Mouse (Mus musculus): Measurements from ENCODE around the gene Prrx2. TPM values are rescaled to one million over a fixed set of nuclear protein-coding genes. Genes with fewer than 3 reads are reported as not detected.

The Prrx2 gene
- polyA plus RNA-seq, 1 experiment from 2014 or later = not detected

- Histone ChIP-seq H3K4me3 (replicated peaks) (no peak overlapping the region), H3K9ac (no peak overlapping the region), H3K9me3 (replicated peaks) (no peaks in the 10 kb centered on the region), H3K4me2 (no peak overlapping the region), H3K36me3 (replicated peaks) (peaks cover 72% of the 10 kb centered on the region), H3K4me1 (replicated peaks) (peaks cover 32% of the 10 kb centered on the region), H3K27me3 (no peaks in the 10 kb centered on the region), H3K27ac (replicated peaks) (no peak overlapping the region)
- ATAC-seq (ENCODE audit: insufficient read depth) = no peak
- WGBS (ENCODE audit: insufficient replicate concordance) = 80% methylated on average over 13 of the region's 13 CpGs
These were observed 11.2 kb upstream of the Prrx2 start for GRCm38 (mm10) chr2:30823385-30824153.

GRCm38 (mm10) chr2:30826825-30827748 is 7.7 kb upstream of the Prrx2 start:
- Histone ChIP-seq H3K9ac (peak overlapping the region; percentile 92), H3K4me1 (replicated peaks) (peaks cover 42% of the 10 kb centered on the region), H3K36me3 (replicated peaks) (peaks cover 48% of the 10 kb centered on the region), H3K4me3 (replicated peaks) (peak overlapping the region; percentile 93), H3K4me2 (peak overlapping the region; percentile 72), H3K27ac (replicated peaks) (peak overlapping the region; percentile 92), H3K27me3 (no peaks in the 10 kb centered on the region), H3K9me3 (replicated peaks) (no peaks in the 10 kb centered on the region)
- peak; percentile 77 for ATAC-seq (ENCODE audit: insufficient read depth)
- WGBS (ENCODE audit: insufficient replicate concordance) = 26% methylated on average over 26 of the region's 26 CpGs

- peaks cover 40% of the 10 kb centered on the region for H3K36me3 ChIP-seq (replicated peaks)
- H3K27ac ChIP-seq (replicated peaks) = peak overlapping the region; percentile 92
- H3K4me3 ChIP-seq (replicated peaks) = peak overlapping the region; percentile 93
- H3K4me1 ChIP-seq (replicated peaks) = peaks cover 42% of the 10 kb centered on the region
- H3K9ac ChIP-seq = peak overlapping the region; percentile 92
- no peaks in the 10 kb centered on the region for H3K27me3 ChIP-seq
- no peaks in the 10 kb centered on the region for H3K9me3 ChIP-seq (replicated peaks)
- peak overlapping the region; percentile 72 for H3K4me2 ChIP-seq
- WGBS (ENCODE audit: insufficient replicate concordance) = under 1% methylated on average over 63 of the region's 63 CpGs
- peak; percentile 80 for ATAC-seq (ENCODE audit: insufficient read depth)
These were observed 6.9 kb upstream of the Prrx2 start for GRCm38 (mm10) chr2:30827749-30828475.

GRCm38 (mm10) chr2:30829315-30829714 is 5.5 kb upstream of the Prrx2 start:
- Histone ChIP-seq H3K36me3 (replicated peaks) (peaks cover 26% of the 10 kb centered on the region), H3K9ac (no peak overlapping the region), H3K27me3 (peaks cover 5% of the 10 kb centered on the region; the same call in 1 of the 2 replicates), H3K4me2 (0 out of 2 replicates have a peak overlapping the region, but pooled peaks have one; percentile 72), H3K4me1 (replicated peaks) (peaks cover 37% of the 10 kb centered on the region), H3K9me3 (replicated peaks) (no peaks in the 10 kb centered on the region), H3K4me3 (replicated peaks) (no peak overlapping the region), H3K27ac (replicated peaks) (no peak overlapping the region)
- ATAC-seq (ENCODE audit: insufficient read depth) = no peak
- 14% methylated on average over 5 of the region's 5 CpGs for WGBS (ENCODE audit: insufficient replicate concordance)

- H3K4me2 ChIP-seq = 0 out of 2 replicates have a peak within 1 kb of the TSS, but pooled peaks have one; percentile 72
- WGBS (ENCODE audit: insufficient replicate concordance) = 54% methylated on average over 4 of the region's 4 CpGs
- H3K9me3 ChIP-seq (replicated peaks) = no peaks in the 10 kb centered on the region
- H3K27ac ChIP-seq (replicated peaks) = no peak within 1 kb of the TSS
- H3K4me3 ChIP-seq (replicated peaks) = no peak within 1 kb of the TSS
- peaks cover 36% of the 10 kb centered on the region for H3K4me1 ChIP-seq (replicated peaks)
- peaks cover 6% of the 10 kb centered on the region for H3K27me3 ChIP-seq
- ATAC-seq (ENCODE audit: insufficient read depth) = no peak
- peaks cover 16% of the 10 kb centered on the region for H3K36me3 ChIP-seq (replicated peaks)
- no peak within 1 kb of the TSS for H3K9ac ChIP-seq
These were observed 4.4 kb upstream of the Prrx2 start, which contains the start of gene Asb6 for GRCm38 (mm10) chr2:30830283-30830795. Gene Asb6, minus strand, starts transcription at chr2:30830333.

- H3K9me3 ChIP-seq (replicated peaks) = no peaks in the 10 kb centered on the region
- no peak overlapping the region for H3K9ac ChIP-seq
- no peak for ATAC-seq (ENCODE audit: insufficient read depth)
- no peak overlapping the region for H3K4me2 ChIP-seq
- peaks cover 31% of the 10 kb centered on the region for H3K27me3 ChIP-seq
- H3K4me1 ChIP-seq (replicated peaks) = peaks cover 19% of the 10 kb centered on the region
- H3K4me3 ChIP-seq (replicated peaks) = no peak overlapping the region
- no peaks in the 10 kb centered on the region for H3K36me3 ChIP-seq (replicated peaks)
- no peak overlapping the region for H3K27ac ChIP-seq (replicated peaks)
- 48% methylated on average over 5 of the region's 5 CpGs for WGBS (ENCODE audit: insufficient replicate concordance)
These were observed 1.1 kb upstream of the Prrx2 start for GRCm38 (mm10) chr2:30833644-30834043.

- peak overlapping the region; percentile 43 for H3K4me2 ChIP-seq
- no peak overlapping the region for H3K9ac ChIP-seq
- 21% methylated on average over 21 of the region's 21 CpGs for WGBS (ENCODE audit: insufficient replicate concordance)
These were observed 1.6 kb downstream of the Prrx2 start for GRCm38 (mm10) chr2:30836238-30836990.

GRCm38 (mm10) chr2:30842615-30843014 is 7.8 kb downstream of the Prrx2 start:
- Histone ChIP-seq H3K9ac (no peak overlapping the region), H3K9me3 (replicated peaks) (no peaks in the 10 kb centered on the region), H3K4me2 (no peak overlapping the region), H3K4me3 (replicated peaks) (no peak overlapping the region), H3K27ac (replicated peaks) (no peak overlapping the region), H3K36me3 (replicated peaks) (no peaks in the 10 kb centered on the region), H3K27me3 (peaks cover 75% of the 10 kb centered on the region), H3K4me1 (replicated peaks) (no peaks in the 10 kb centered on the region)
- 28% methylated on average over 10 of the region's 10 CpGs for WGBS (ENCODE audit: insufficient replicate concordance)
- ATAC-seq (ENCODE audit: insufficient read depth) = no peak

More at GRCm38 (mm10) chr2:30836238-30836990, 1.6 kb downstream of the Prrx2 start:
- peaks cover 10% of the 10 kb centered on the region for H3K4me1 ChIP-seq (replicated peaks)
- H3K27ac ChIP-seq (replicated peaks) = no peak overlapping the region
- H3K4me3 ChIP-seq (replicated peaks) = no peak overlapping the region
- peaks cover 40% of the 10 kb centered on the region for H3K27me3 ChIP-seq
- H3K36me3 ChIP-seq (replicated peaks) = no peaks in the 10 kb centered on the region
- no peaks in the 10 kb centered on the region for H3K9me3 ChIP-seq (replicated peaks)
- ATAC-seq (ENCODE audit: insufficient read depth) = no peak

GRCm38 (mm10) chr2:30845152-30846070 is 10.6 kb downstream of the Prrx2 start:
- no peak overlapping the region for H3K9ac ChIP-seq
- no peaks in the 10 kb centered on the region for H3K36me3 ChIP-seq (replicated peaks)

More at GRCm38 (mm10) chr2:30845152-30846070, 10.6 kb downstream of the Prrx2 start:
- Histone ChIP-seq H3K9me3 (replicated peaks) (no peaks in the 10 kb centered on the region), H3K27me3 (peaks cover 77% of the 10 kb centered on the region), H3K4me2 (peak overlapping the region; percentile 63), H3K4me1 (replicated peaks) (no peaks in the 10 kb centered on the region), H3K27ac (replicated peaks) (no peak overlapping the region), H3K4me3 (replicated peaks) (peak overlapping the region; percentile 46)
- ATAC-seq (ENCODE audit: insufficient read depth) = no peak
- 3% methylated on average over 80 of the region's 80 CpGs for WGBS (ENCODE audit: insufficient replicate concordance)

Data from liver, embryonic 15.5 days (tissue).